Mouse (Mus musculus) heart, postnatal 0 days (tissue): ENCODE results near the gene Kcnk4.

ENCODE experiments used
- CTCF ChIP-seq: IDR thresholded peaks from 2 replicates; pipeline ENCODE4 v1.5.1; 2016; ENCODE audit warnings: antibody characterized with exemption, control low read depth, low read depth
- EP300 ChIP-seq: IDR thresholded peaks from 2 replicates; pipeline ENCODE4 v1.6.1; 2016; ENCODE audit warnings: antibody characterized with exemption, low read depth

DNA sequence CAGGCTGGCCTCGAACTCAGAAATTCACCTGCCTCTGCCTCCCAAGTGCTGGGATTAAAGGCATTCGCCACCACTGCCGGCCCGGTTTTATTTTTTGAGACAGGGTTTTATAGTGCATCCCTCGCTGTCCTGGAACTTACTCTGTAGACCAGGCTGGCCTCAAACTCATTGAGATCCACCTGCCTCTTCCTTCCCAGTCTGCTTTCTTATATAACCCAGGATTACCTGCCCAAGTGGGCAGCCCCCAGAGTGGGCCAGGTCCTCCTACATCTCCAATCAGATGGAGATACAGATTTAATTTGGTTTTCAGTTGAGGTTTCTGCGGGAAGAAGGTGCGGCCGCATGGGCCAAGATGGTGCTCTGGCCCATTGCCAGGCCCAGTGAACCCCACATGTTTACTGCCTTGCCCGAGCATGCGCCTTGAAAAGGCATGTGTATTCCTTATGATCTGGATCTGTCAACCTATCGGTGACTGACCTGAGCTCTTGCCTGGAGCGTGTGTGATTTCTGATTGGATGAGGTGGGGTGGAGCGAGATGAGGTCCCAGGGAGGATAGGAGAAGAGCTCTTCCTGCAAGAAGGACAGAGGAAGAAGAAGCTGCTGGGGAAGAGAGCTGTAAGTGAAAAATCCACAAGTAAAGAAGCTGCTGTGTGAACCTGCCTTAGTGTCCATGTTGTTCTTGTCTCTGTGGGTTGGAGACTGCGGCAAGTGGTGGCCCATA, 40.4 kb downstream of the Kcnk4 start:
- TF ChIP-seq CTCF: no peak
- no peak for TF ChIP-seq EP300
